Mouse (Mus musculus) liver, postnatal 0 days (tissue): Measurements from ENCODE around the gene Msrb3.

Experiments used
- CTCF ChIP-seq: sonication (generic); IDR thresholded peaks from 2 replicates; pipeline ENCODE4 v1.5.1; 2016; ENCODE audit warnings: antibody characterized with exemption, low read depth
- EP300 ChIP-seq: IDR thresholded peaks from 2 replicates; pipeline ENCODE4 v1.6.1; 2016; ENCODE audit warnings: antibody characterized with exemption, low read depth, mild to moderate bottlenecking

DNA sequence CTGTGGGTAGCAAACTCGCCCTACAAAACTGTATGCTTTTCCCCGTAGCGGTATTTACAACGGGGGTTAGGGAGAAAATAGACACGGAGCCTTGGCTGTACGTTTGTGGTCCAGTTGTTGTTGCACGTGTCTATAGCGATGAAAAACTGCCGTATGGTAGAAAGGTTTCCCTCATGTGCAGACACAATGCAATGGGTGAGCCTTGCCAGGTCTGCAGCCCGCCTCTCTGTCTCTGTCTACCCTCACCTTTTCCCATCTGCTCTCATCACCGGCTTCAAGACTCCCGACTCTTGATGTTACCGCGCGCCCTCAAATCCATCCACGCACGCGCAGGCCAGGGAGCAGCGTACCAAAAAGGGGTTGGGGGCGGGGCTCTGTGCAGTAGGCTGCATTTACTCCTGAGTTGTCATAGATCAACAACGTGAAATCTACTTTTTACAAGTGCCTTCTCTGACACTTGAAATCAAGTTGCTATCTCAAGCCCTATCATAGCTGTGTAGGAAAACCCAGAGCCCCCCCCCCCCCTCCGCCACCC lies 29.6 kb downstream of the Msrb3 start:
- TF ChIP-seq CTCF (no peak), EP300 (no peak)
